Mouse (Mus musculus) NIH3T3 (cell line): Measurements from ENCODE around the gene Myocos.

Experiments used
- DNase-seq: peaks from one replicate; pipeline ENCODE4 v3.0.0-alpha.2; 2012; ENCODE audit warnings: low read depth

Gene Myocos

GRCm38 (mm10) chr1:162615511-162615910 lies 42.5 kb downstream of the Myocos start:
- peak; percentile 51 for DNase-seq

- no peak for DNase-seq
Measured at GRCm38 (mm10) chr1:162611191-162611590, 46.8 kb downstream of the Myocos start.

- DNase-seq = peak; percentile 29
Measured at GRCm38 (mm10) chr1:162609633-162610250, 48.3 kb downstream of the Myocos start.

GRCm38 (mm10) chr1:162608127-162608526 lies 49.9 kb downstream of the Myocos start:
- no peak for DNase-seq

GRCm38 (mm10) chr1:162601288-162601687 lies 56.7 kb downstream of the Myocos start:
- DNase-seq = no peak

- no peak for DNase-seq
Measured at GRCm38 (mm10) chr1:162599617-162600016, 58.4 kb downstream of the Myocos start.

- DNase-seq = no peak
Measured at GRCm38 (mm10) chr1:162597379-162598102, 60.5 kb downstream of the Myocos start.
